Mouse (Mus musculus): Measurements from ENCODE around the gene Klf2.

Klf2 gene

DNA sequence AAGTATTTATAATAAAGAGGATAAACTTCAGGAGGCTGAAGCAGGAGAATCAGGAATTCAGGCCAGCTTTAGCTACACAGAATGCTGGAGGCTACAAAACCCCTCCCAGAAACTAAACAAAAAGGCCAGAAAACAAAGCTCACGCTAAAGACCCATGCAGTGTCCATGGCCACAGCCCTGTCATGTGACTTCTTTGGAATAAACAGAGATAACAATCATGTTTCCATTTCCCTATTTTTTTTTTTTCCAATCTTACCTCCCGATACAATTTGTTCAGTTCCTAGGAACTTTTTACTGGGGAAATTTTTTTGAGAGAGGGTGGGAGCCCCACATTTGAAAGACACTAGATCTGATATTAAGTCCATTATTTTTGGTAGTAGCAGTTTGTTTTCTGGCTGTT lies 17.4 kb downstream of the Klf2 start:
- no peak for DNase-seq

DNA sequence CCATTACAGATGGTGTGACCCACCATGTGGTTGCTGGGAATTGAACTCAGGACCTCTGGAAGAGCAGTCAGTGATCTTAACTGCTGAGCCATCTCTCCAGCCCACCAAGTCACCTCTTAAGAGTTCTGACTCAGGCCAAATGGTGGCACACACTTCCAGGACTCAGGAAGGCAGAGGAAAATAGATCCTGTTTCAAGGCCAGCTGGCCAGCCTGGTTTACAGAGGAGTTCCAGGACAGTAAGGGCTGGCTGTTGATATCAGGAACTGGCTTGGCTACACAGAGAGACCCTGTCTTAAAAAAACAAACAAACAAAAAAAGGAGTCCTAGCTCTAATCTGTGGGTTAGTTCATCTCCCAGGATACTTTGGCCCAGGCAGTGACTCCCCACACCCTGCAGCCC lies 18.2 kb downstream of the Klf2 start:
- no peak for DNase-seq

DNA sequence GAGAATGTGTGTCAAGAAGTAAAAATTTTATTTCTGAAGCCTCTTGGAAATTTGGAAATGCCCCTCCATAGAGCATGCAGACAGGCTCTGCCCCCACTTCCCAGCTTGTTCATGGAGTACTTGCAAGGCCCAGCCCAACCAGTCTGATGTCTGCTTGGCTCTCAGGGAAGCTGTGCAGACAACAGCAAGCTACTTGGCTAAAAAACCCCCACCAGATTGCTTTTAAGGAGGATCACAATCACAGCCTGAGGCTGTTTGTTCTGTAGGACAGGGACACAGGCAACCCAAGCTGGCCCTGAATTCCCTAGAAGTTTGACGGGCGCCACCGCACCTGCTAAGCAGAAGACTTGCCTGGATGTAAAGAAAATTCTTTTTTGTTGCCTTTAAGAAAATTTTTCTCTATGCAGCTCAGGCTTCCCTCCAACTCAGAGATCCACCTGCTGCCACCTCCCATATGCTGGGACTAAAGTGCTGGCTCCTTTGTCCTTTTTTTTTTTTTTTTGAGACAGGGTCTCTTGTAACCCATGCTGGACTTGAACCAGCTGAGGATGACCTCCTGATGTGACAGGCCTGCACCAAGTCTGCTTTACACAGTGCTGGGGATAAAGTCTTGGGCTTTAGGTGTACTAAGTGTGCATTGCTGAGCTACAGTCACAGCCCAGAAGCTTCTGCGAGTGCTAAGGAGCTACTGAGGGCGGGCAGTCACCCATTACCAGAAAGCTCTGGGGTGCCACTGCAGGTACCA lies 23.9 kb downstream of the Klf2 start:
- DNase-seq: no peak

DNA sequence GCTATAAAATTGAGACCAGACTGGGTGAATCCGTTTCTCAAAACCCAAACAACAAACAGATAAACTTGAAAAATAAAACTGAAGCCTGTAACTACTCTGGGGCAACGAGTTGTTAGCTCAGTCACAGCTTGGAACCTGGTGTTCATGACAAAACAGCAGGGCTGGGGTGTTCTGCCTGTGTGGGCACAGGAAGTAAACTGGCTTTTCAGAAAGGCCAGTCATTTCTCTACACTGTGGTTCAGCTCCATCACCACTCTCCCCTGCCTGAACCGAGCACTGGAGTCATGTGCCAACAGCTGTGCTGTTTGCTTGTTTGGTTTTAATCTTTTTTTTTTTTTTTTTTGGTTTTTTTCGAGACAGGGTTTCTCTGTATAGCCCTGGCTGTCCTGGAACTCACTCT lies 24.9 kb downstream of the Klf2 start:
- DNase-seq: no peak

DNA sequence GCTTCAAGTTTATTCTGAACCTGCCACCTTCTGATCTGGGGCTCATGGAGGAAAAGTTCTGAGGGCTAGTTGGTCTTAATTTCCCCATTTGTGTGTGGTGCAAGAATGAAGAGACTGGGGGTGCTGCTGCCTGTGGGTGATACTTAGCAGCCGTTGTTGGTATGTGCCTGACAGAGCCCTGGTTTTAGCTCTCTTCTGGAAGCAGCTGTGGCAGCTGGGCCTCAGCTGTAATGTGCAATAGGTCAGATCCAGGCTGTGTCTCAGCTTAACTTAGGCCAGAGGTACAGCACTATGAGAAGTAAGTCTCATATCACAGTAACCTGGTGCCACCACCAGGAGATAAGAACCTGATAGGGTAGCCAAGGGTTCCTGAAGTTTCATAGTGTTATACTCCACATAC lies 28.7 kb downstream of the Klf2 start:
- no peak for DNase-seq

DNA sequence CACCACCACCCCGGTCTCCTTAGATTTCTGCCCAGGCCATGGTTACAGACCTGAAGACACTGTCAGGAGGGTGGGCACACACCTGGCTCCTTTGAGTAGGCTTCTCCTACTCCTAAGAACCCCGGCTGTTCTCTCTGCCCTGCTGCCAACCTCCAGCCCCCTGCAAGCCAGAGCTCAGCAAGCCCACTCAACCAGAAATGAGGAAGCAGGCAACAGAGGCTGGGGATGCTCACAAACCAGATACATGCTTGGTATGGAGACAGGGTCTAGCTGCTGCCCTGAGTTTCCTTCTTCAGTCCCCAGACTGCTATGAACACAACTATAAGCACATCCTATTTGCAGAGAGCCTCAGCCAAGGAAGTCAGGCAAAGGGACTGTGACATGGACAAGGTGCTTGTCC lies 29.3 kb downstream of the Klf2 start:
- no peak for DNase-seq

DNA sequence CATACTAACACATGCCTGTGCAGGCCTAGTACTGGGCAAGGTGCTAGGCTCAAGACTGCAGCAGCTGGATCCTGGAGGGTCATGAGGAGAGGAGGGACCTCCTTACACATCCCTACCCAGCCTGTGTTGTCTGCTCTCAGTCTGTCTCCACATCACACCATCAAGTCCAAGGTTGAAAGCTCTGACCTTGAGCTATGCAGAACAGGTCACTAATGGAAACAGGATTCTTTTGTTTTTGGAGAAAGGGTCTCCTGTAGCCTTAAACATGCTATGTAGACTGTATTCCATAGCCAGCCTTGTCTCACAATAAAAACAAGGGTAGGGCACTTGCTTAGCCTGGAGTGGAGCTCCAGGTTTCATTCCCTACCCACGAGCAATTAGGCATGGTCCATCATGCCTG lies 30.1 kb downstream of the Klf2 start:
- DNase-seq: no peak

DNA sequence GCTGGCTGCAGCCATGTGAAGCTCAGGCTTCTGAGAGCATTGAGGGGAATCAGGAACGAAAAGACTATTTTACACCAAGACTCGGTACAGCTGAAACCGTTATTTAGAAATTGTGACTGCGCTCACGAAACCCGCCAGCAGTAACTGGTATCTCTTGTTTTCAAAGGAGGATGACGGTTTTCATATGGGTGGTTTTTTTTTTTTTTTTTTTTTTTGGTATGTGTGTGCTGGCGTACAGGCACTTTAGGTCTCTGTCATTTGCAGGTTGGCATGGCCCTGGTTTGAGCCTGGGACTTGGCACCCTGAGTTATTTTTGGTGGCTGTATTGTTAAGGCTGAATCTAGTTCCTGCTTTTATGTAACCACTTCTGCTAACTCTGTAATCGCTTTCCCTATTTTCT lies 31.0 kb downstream of the Klf2 start:
- no peak for DNase-seq

DNA sequence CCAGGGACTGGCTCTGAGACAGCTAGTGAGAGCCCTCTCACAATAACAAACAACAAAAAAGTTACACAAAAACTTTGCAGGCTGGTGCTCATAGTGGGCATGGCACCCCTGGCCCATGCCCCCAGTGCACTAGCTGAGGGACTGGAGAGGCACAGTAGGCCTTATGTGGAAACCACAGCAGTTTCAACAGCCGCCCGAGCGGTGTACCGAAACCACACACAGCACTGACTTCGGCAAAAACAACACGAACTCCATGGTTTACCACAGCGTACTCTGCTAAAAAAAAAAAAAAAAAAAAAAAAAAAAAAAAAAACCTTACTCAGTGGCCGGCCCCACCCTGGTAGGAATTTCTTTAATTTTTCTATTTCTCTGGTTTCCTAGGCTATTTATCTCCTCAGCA lies 31.9 kb downstream of the Klf2 start:
- DNase-seq: no peak

DNA sequence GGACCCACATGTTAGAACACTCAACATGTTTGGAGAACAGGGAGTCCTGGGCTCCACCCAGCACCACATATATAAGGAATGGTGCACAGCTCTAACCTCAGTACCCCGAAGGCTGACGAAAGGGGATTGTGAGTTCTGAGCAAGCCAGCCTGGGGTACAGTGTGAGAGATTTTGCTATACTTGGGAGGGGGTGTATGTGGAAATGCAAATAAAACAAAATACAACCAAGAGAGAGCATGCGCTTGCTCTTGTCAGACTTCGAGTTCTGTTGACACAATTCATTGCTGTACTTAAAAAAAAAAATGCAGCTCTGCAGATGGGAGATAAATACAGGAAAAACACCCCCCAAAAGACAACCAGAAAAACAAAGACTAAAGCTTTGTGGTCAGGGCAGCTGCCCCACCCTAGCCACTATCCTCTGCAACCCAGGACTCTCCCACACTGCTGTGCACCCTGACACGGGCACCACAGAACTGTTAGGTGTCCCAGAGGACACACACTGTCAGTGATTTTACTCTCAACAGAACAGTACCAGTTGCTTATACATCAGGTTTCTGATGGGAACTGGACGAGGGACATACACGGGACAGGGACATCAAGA lies 32.7 kb downstream of the Klf2 start:
- DNase-seq: no peak

DNA sequence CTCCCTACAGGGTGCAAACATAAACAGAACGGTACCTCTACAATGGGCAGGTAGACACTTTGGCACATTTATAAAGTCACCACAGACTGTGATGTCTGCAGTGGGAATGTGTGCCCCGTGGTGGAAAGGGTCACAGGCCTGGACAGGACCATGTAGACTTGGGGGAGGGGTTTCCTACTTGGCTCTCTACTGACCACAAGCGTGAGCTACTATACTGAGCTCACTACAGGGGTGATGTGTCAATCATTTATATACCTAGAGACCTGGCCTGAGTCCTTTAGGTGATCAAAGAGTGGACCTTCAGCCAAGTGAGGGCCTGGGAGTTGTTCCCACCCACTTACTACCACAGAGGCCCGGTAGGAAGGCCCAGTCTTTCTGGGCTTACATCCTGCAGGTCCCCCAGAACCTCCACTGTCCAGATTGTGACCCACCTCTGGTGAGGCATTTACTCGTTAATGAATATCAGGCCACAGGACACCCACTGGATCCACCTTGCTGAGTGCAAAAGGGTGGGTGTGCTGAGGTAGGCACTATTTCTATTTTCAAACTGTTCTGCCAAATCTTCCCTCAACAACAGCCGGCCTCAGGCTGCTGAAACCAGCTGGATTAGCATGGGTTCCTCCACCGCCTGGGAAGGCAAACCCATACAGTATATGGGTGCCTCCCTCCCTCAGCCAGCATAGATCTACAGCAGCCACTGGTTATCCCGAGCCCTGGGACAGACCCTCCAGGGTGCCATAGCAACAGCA lies 34.3 kb downstream of the Klf2 start:
- no peak for DNase-seq

DNA sequence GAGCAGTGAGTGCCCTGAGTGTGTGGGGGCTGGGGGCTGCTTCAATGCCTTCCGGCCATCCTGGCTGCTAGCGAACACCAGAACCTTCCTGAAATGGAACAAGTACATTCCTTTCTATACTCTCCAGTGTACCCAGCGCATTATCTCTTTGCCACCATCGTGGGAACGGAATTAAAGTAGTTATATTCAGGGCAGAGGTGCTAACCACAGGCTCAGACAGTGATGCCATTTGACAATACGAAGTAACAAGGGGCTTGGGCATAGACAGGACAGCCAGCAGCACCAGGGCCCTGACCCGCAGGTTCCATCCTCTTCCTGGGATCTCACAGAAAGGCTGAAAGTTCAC lies 34.8 kb downstream of the Klf2 start:
- DNase-seq: no peak

DNA sequence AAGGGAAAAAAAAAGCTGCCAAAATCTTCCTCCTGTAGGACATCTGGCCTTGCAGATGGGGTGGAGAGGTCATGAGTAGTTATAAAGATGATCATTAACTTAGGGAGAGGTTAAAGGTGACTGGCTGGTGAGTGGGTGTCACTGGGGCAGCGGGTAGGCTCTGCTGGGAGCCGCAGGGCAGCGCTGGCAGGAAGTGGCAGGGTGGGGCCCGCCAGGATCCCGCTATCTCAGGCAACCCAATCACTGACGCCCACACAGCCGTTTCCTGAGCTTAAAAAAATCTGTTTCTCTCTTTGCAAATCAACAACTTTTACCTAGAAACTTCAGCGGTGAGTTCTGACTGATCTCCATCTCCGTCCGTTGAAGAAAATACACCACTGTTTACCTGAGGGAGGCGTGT lies 35.4 kb downstream of the Klf2 start:
- no peak for DNase-seq

DNA sequence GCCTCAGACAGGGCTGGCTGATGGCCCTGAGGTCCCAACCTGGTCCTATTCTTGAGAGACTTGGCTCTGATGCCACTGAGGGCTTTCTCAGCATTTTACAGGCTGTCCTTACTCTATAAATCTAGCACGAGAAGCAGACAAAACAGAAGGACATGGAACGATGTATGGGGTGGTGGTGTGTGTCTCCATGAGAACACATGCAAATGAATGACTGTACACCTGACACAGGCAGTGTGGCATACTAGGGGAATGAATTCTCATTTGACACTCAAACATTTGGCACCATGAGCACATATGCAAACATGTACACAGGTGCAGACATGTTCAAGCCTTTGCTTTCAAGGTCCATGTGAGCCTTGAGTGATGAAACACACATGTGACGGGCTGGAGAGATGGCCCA lies 37.8 kb downstream of the Klf2 start:
- DNase-seq: no peak

DNA sequence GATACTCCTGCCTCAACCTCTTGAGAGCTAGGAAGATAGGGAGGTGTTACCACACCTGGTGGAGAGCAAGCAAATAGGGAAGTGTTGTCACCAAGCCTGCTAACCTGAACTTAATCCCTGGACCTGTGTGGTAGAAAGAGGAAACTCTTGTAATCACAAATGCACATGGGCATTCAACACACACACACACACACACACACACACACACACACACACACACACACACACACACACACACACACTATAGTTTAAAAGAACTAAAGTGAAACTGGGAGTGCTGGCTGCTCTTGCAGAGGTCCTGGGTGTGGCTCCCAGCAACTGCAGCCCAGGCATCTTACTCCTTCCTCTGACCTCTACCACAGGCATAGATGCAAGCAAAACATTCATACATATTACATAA lies 41.3 kb downstream of the Klf2 start:
- DNase-seq: no peak

DNA sequence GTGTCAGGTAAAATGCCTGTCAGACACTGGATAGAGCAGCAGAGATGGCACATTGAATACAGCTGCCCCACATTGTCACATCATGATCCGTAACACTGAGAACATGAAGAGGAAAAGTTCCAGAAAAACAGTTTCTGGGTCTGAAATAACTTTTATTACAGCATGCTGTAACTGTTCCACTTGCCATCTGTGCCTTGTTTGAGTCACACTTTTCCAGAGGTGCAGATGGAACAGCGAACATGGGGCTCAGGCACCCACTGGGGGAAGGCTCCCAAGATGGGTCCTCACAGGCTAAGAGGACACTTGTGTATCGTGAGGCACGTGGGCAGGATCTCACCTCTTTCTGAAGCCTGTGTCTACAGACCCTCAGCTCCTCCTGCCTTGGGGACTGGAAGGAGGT lies 43.9 kb downstream of the Klf2 start:
- no peak for DNase-seq

DNA sequence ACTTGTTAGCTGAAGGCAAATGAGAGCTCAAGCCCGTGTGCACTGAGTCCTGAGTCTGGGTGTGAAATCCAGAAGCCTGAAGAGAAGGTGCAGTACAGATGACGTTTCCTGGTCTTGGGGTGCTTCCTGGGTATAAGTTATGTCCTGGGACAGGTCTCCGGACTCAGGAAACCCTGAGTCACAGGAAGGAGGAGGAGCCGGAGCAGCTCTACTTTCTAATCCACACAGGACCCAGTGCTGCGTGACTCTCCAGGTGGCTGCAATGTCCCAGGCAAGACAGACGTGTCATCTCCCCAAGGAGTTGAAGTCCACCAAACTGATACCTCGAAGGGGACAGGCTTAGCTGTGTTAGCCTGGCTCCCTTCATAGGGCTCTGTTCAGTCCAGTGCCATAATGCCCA lies 44.6 kb downstream of the Klf2 start:
- DNase-seq: no peak

DNA sequence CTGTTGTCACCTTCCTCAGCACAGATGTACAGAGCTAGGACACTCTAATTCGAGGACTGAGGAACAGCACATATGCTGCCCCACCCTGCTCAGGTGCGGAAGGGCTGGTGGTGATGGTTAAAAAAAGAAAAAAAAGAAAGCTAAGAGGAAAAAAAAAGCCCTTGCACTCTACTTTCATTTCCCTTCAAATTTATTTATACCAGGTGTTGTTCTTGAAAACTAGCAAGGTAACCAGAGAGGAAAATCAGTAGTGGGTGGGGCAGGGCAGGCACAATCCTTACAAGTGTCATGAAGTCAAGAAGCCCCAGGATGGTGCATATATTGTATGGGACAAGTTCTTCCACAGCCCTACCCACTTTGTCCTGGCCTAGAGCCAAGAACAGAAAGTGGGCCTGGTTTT lies 46.2 kb downstream of the Klf2 start:
- DNase-seq: no peak

DNA sequence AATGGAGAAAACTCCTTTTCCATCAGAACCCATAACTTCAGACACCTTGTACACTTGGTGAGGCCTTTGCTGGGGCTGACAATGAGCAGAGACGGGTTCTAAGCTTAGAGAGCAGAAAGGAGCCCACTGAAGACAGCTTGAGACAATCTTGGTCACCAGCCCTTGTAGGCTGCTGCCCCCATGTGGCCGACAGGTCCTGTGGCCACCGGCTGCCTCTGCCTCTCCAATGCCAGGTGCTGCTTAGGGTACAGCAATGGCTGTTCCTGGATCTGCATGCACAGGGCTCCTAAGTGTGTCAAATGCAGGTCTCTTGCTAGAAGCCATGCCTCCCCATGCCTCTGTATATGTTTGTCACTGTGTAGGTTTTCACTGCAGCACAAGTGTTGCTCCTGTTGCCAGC lies 47.0 kb downstream of the Klf2 start:
- DNase-seq: peak; percentile 73

DNA sequence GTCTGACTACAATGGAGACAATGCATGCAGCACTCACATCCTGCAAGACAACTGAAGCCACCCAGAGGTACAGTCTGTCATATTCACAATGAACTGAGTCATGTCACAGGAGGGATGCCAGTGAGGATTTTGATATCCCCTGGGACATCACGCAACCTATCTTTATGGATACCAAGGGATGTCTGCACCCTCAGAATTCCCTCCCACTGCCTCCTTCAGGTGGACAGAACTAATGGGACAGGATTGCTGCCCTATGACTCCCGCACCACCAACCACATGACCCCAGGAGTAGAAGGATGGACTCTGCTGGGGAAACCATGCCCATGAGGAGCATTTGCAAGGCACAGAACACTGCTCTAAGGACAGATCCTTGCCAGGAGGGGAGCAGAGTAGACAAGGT lies 47.6 kb downstream of the Klf2 start:
- no peak for DNase-seq

Data from retina, postnatal 1 day (tissue).